Mouse (Mus musculus) olfactory bulb, adult 2 months (tissue): ENCODE data around the gene Atp4a.

ENCODE experiments used
- CTCF ChIP-seq: fragments of 200-500 bp; IDR thresholded peaks from 2 replicates; pipeline ENCODE4 v1.5.1; 2012; ENCODE audit warnings: low read depth, mild to moderate bottlenecking, low read length, moderate library complexity; ENCODE audit not compliant: insufficient read depth
- POLR2A ChIP-seq: fragments of 200-500 bp; IDR thresholded peaks from 2 replicates; pipeline ENCODE4 v1.6.1; 2012; ENCODE audit warnings: mild to moderate bottlenecking, low read depth, low read length, moderate library complexity; ENCODE audit not compliant: insufficient read depth

GRCm38 (mm10) chr7:30688325-30688724 is 23.7 kb upstream of the Atp4a start:
- TF ChIP-seq POLR2A (no peak), CTCF (no peak)
